Mouse (Mus musculus) splenic B cell, adult 2 months (primary cell): ENCODE measurements around the gene Matn4.

Source experiments
- DNase-seq: peaks from one replicate; pipeline ENCODE4 v3.0.0-alpha.2; 2011; ENCODE audit warnings: low read depth, low spot score
- H3K27me3 ChIP-seq: 2 replicates; pipeline ENCODE4 v1.6.1; 2012; ENCODE audit warnings: mild to moderate bottlenecking, low read length, moderate library complexity, mixed read lengths; ENCODE audit not compliant: control insufficient read depth, poor library complexity, insufficient read depth, severe bottlenecking
- H3K36me3 ChIP-seq: 2 replicates; pipeline ENCODE4 v1.6.1; 2012; ENCODE audit warnings: mild to moderate bottlenecking, low read length, moderate library complexity, mixed read lengths; ENCODE audit not compliant: control insufficient read depth, poor library complexity, insufficient read depth, severe bottlenecking

Matn4 gene

DNA sequence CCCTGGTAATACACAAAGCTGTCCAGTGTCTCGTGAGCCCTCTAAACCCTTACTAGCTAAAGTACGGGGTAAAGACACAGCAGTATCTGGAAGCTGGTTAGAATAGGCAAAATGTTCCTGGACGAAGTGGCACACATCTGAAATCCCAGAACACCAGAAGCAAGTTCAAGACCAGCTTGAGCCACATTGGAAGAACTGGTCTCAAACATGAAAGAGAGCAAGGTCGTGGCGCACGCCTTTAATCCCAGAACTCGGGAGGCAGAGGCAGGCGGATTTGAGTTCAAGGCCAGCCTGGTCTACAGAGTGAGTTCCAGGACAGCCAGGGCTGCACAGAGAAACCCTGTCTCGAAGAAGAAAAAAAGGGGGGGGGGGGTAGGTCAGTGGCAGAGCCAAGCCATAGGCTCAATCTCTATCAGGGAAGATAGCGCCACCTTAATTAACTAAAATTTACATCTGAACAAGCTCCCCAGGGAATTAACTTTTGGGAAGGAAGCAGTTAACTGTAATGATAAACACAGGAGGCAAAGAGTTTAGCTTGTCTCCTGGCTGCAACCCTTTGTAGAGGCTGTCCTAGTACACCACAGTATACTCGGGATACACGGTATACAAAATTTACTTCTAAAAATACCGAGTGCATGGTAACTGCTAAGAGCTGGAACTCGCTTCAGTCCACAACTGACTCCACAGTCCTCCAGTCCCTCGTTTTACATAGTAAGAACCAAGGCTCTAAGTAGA lies 25.1 kb upstream of the Matn4 start:
- no peak for DNase-seq
- no peaks in the 10 kb centered on the region for H3K27me3 ChIP-seq
- peaks cover 23% of the 10 kb centered on the region for H3K36me3 ChIP-seq

- DNase-seq: no peak
- Histone ChIP-seq H3K36me3 (peaks cover 27% of the 10 kb centered on the region), H3K27me3 (no peaks in the 10 kb centered on the region)
Observed at GRCm38 (mm10) chr2:164428451-164428850, 23.5 kb upstream of the Matn4 start.

DNA sequence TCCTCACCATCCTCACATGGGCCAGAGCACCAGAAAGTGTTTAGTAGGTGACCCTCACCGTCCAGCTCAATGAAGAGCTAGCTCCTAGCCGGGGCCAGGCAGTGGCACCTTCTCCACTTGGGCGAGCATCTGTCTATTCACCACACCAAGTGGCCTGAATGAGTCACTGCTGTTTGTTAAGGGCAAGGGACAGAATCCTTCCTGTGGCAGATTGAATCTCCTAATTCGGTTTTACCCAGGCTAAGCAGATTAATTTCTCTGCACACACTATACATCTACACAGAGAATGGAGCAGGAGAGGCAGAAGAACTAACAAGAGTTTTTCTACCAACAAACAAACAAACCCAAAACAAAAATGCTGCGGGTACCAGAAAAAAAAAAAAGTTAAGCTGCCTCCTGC lies 22.0 kb upstream of the Matn4 start:
- H3K36me3 ChIP-seq: peaks cover 27% of the 10 kb centered on the region

GRCm38 (mm10) chr2:164426121-164426520 lies 21.2 kb upstream of the Matn4 start:
- peaks cover 27% of the 10 kb centered on the region for H3K36me3 ChIP-seq
- no peaks in the 10 kb centered on the region for H3K27me3 ChIP-seq
- DNase-seq: no peak

More for the DNA sequence above, 22.0 kb upstream of the Matn4 start:
- no peaks in the 10 kb centered on the region for H3K27me3 ChIP-seq
- no peak for DNase-seq

GRCm38 (mm10) chr2:164425401-164425800 lies 20.4 kb upstream of the Matn4 start:
- no peaks in the 10 kb centered on the region for H3K27me3 ChIP-seq
- no peak for DNase-seq
- H3K36me3 ChIP-seq: peaks cover 24% of the 10 kb centered on the region

GRCm38 (mm10) chr2:164424406-164424805 lies 19.4 kb upstream of the Matn4 start:
- DNase-seq: no peak

GRCm38 (mm10) chr2:164423464-164423863 lies 18.5 kb upstream of the Matn4 start:
- Histone ChIP-seq H3K27me3 (no peaks in the 10 kb centered on the region), H3K36me3 (peaks cover 16% of the 10 kb centered on the region)
- DNase-seq: no peak

More at GRCm38 (mm10) chr2:164424406-164424805, 19.4 kb upstream of the Matn4 start:
- no peaks in the 10 kb centered on the region for H3K27me3 ChIP-seq
- peaks cover 21% of the 10 kb centered on the region for H3K36me3 ChIP-seq

DNA sequence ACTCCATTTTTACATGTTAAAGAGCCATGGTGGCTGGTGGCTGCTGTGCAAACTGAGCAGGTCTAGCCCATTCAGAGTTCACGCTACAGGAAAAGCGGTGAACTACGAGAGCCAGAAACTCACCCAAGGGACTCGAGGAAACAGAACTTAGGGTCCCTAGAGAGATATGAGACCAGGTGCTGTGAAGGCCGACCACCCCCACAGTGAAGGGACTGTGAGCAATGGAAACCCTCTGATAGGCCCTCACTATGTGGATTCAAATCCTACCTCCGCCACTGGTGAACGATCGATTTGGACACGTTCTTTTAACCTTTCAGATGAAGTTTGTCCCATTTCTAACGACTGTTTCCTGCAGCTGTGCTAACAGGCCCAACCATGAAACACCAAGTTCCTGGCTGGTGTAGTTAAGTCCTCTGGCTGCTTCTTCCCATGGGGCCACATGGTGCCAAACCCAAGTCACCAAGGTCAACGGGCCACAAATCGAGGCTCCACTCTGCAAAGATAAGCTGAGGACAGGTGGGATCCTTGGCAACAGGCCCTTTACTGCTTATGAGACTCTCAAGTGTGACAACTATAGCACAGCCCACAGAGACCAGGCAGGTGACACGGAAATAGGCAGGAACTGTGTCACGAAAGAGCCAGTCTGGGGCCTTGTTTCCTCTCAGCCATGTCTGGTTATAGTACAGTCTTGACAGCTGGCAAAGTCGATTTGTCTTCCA lies 17.9 kb upstream of the Matn4 start:
- Histone ChIP-seq H3K27me3 (no peaks in the 10 kb centered on the region), H3K36me3 (peaks cover 12% of the 10 kb centered on the region)
- DNase-seq: peak; percentile 89

- no peaks in the 10 kb centered on the region for H3K27me3 ChIP-seq
- DNase-seq: no peak
- H3K36me3 ChIP-seq: peaks cover 12% of the 10 kb centered on the region
Observed at GRCm38 (mm10) chr2:164421979-164422378, 17.0 kb upstream of the Matn4 start.

GRCm38 (mm10) chr2:164421306-164421705 lies 16.3 kb upstream of the Matn4 start:
- DNase-seq: no peak
- Histone ChIP-seq H3K27me3 (no peaks in the 10 kb centered on the region), H3K36me3 (peaks cover 10% of the 10 kb centered on the region)

GRCm38 (mm10) chr2:164419489-164419888 lies 14.5 kb upstream of the Matn4 start:
- DNase-seq: no peak
- no peaks in the 10 kb centered on the region for H3K27me3 ChIP-seq
- H3K36me3 ChIP-seq: peaks cover 2% of the 10 kb centered on the region; the same call in 1 of the 2 replicates

GRCm38 (mm10) chr2:164418308-164418875 lies 13.4 kb upstream of the Matn4 start:
- DNase-seq: no peak
- H3K36me3 ChIP-seq: no peaks in the 10 kb centered on the region

GRCm38 (mm10) chr2:164417198-164417597 lies 12.2 kb upstream of the Matn4 start:
- H3K27me3 ChIP-seq: no peaks in the 10 kb centered on the region
- DNase-seq: peak; percentile 77
- H3K36me3 ChIP-seq: no peaks in the 10 kb centered on the region

More at GRCm38 (mm10) chr2:164418308-164418875, 13.4 kb upstream of the Matn4 start:
- H3K27me3 ChIP-seq: no peaks in the 10 kb centered on the region

- no peaks in the 10 kb centered on the region for H3K27me3 ChIP-seq
- no peaks in the 10 kb centered on the region for H3K36me3 ChIP-seq
- peak; percentile 64 for DNase-seq
Observed at GRCm38 (mm10) chr2:164414581-164414980, 9.6 kb upstream of the Matn4 start.

GRCm38 (mm10) chr2:164414167-164414566 lies 9.2 kb upstream of the Matn4 start:
- no peak for DNase-seq
- no peaks in the 10 kb centered on the region for H3K36me3 ChIP-seq
- H3K27me3 ChIP-seq: no peaks in the 10 kb centered on the region
